Mouse (Mus musculus) cerebellum, adult 2 months (tissue): ENCODE results near the gene Plxnc1.

Experiments
- CTCF ChIP-seq: fragments of 200-500 bp; IDR thresholded peaks from 2 replicates; pipeline ENCODE4 v1.5.1; 2011; ENCODE audit warnings: low read depth, mild to moderate bottlenecking, control low read depth, low read length, moderate library complexity, borderline replicate concordance; ENCODE audit not compliant: insufficient read depth
- POLR2A ChIP-seq: fragments of 200-500 bp; IDR thresholded peaks from 2 replicates; pipeline ENCODE4 v1.6.1; 2011; ENCODE audit warnings: low read length, control low read depth, borderline replicate concordance; ENCODE audit not compliant: insufficient read depth

DNA sequence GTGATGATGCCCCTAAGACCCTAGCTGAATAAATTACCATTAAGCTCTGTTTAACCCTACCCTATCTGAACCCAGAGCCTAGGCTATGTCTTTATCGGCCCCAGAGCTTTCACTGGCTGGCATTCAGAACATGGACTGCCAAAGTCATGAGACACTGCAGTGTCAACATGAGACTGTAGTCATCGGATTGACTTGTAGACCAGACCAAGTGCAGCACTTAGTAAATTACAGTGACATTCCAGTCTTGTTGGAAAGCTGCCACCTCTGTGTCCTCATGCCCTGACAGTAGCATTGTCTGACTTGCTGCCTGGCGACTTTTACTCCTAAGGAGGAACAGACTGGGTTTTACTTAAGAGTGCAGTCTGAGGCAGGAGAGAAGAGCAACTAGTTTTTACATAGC lies 155.4 kb downstream of the Plxnc1 start:
- no peak for TF ChIP-seq CTCF
- no peak for TF ChIP-seq POLR2A
